In genomic region chr9:115200166-115200862, GRCm38 (mm10) we compare ENCODE assay signal across 28 mouse cellular contexts.
A peak's percentile ranks its signal among the peaks of the same experiment; 100 is the strongest.
DNase-seq lines count a peak whose midpoint lies in the region; ATAC-seq and TF ChIP-seq lines count a peak whose summit lies in the region.
"Had no signal": no experiment of that assay in that cellular context is flagged by ENCODE, and none has a peak within 500 bp of the region (broad histone marks: within the 10 kb centered on the region; RNA-seq: fewer than 3 reads in every experiment).

No protein-coding gene starts in this region.

- peak; percentile 71; the same call in 1 of the 2 replicates for TF ChIP-seq POLR2A in testis, adult 2 months (IDR thresholded peaks at IDR 0.05; ENCODE audit: control insufficient read depth, low read depth, low read length)

- DNase-seq in gastrocnemius, postnatal 25 days = peak; percentile 9
- DNase-seq in gastrocnemius, adult 8-10 months (ENCODE audit: low spot score in 2 of 2) = no peak
- DNase-seq in testis, postnatal 14 days (ENCODE audit: low spot score) = no peak
- peak; percentile 44 for DNase-seq in thymus, postnatal 4 days
- no peak for DNase-seq in kidney, adult 9 months
- DNase-seq: adrenal gland, postnatal 25 days; B cell, adult 2 months; cerebellum, adult 11-12 months; cerebellum, adult 9-11 months; heart, adult 2 months; heart, postnatal 4 days; kidney, adult 8-10 months; kidney, postnatal 10 days; layer of hippocampus, adult 9-11 months; liver; lung, postnatal 36 days had no signal

- no peaks in the 10 kb centered on the region for H3K27me3 ChIP-seq in testis, adult 2 months (ENCODE audit: control insufficient read depth, insufficient read depth, low read length)
- H3K27me3 ChIP-seq: forebrain, embryonic 13.5 days; heart, embryonic 12.5 days; hindbrain, embryonic 13.5 days; liver, embryonic 15.5 days; lung, embryonic 15.5 days; neural tube, embryonic 12.5 days had no signal

- no peaks in the 10 kb centered on the region for H3K36me3 ChIP-seq in testis, adult 2 months (ENCODE audit: control insufficient read depth, insufficient read depth, low read length)
- H3K36me3 ChIP-seq: heart, embryonic 12.5 days; hindbrain, embryonic 13.5 days; liver, embryonic 15.5 days; lung, embryonic 15.5 days; midbrain, embryonic 10.5 days; neural tube, embryonic 12.5 days had no signal

- TF ChIP-seq CTCF in testis, adult 2 months (IDR thresholded peaks at IDR 0.05; ENCODE audit: control insufficient read depth, insufficient read depth, insufficient replicate concordance, low read depth, low read length) = no peak

- ATAC-seq in common myeloid progenitor, adult 5-6 weeks (replicated peaks; ENCODE audit: low read depth, poor library complexity, severe bottlenecking) = peak; percentile 47
- ATAC-seq: forebrain, embryonic 13.5 days; intestine, embryonic 16.5 days; midbrain, embryonic 16.5 days had no signal

- H3K4me3 ChIP-seq in testis, adult 2 months (ENCODE audit: control insufficient read depth, low read depth, low read length) = peak overlapping the region; percentile 62
- H3K4me3 ChIP-seq: forebrain, embryonic 13.5 days; heart, adult 2 months; heart, embryonic 12.5 days; hindbrain, embryonic 13.5 days; liver, embryonic 15.5 days; lung, embryonic 15.5 days; midbrain, embryonic 10.5 days; myocyte; neural tube, embryonic 12.5 days had no signal

- H3K4me1 ChIP-seq in testis, adult 2 months (ENCODE audit: control insufficient read depth, insufficient read depth, low read length) = no peaks in the 10 kb centered on the region
- H3K4me1 ChIP-seq: forebrain, embryonic 13.5 days; neural tube, embryonic 12.5 days had no signal

- peak overlapping the region; percentile 15; the same call in 1 of the 2 replicates for H3K27ac ChIP-seq in testis, adult 2 months (ENCODE audit: control insufficient read depth, insufficient read depth, low read depth, low read length)
- H3K27ac ChIP-seq: forebrain, embryonic 13.5 days; heart, adult 2 months; hindbrain, embryonic 13.5 days; liver, embryonic 15.5 days; lung, embryonic 15.5 days; midbrain, embryonic 10.5 days; neural tube, embryonic 12.5 days had no signal

Comparison
In these comparisons a context has a peak if more than half of its experiments do, and no peak if none do; other contexts are left out.
1. DNase-seq: peak in gastrocnemius, postnatal 25 days (single experiment) and thymus, postnatal 4 days (single experiment); none in gastrocnemius, adult 8-10 months (0 of 2), testis, postnatal 14 days (single experiment) and kidney, adult 9 months (single experiment).